Mouse (Mus musculus): ENCODE measurements around the gene Cd302.

- TF ChIP-seq POLR2A (IDR thresholded peaks at IDR 0.05; ENCODE audit: borderline replicate concordance, extremely low read depth, low read depth, low read length): no peak
- TF ChIP-seq CTCF (IDR thresholded peaks at IDR 0.05; ENCODE audit: insufficient read depth, low read length): no peak
These were observed 5.7 kb downstream of the Cd302 start for GRCm38 (mm10) chr2:60278627-60279026.
